Mouse (Mus musculus) hindbrain, postnatal 0 days (tissue): Measurements from ENCODE around the gene Gal. TPM values are rescaled to one million over a fixed set of nuclear protein-coding genes. Genes with fewer than 3 reads are reported as not detected.

Source experiments
- ATAC-seq: fragments of 200-750 bp; cut with Nextera tagmentation; 2 replicates; pipeline ENCODE4 v1.8.0; 2017; ENCODE audit warnings: mild to moderate bottlenecking, moderate TSS enrichment, moderate library complexity
- DNase-seq: peaks from one replicate; pipeline ENCODE4 v3.0.0-alpha.2; 2015; ENCODE audit warnings: low spot score
- H3K27ac ChIP-seq: fragments of 300-500 bp; sonication (generic); 2 replicates; pipeline ENCODE4 v1.5.1; 2014; ENCODE audit warnings: mild to moderate bottlenecking
- H3K27me3 ChIP-seq: fragments of 300-500 bp; sonication (generic); 2 replicates; pipeline ENCODE4 v1.6.1; 2014; ENCODE audit warnings: low read length, mixed read lengths; ENCODE audit not compliant: insufficient read depth
- H3K36me3 ChIP-seq: fragments of 300-500 bp; sonication (generic); 2 replicates; pipeline ENCODE4 v1.6.1; 2014; ENCODE audit warnings: low read length, mixed read lengths; ENCODE audit not compliant: insufficient read depth
- H3K4me1 ChIP-seq: fragments of 300-500 bp; sonication (generic); 2 replicates; pipeline ENCODE4 v1.6.1; 2014; ENCODE audit warnings: antibody characterized with exemption, low read length, mixed read lengths; ENCODE audit not compliant: insufficient read depth
- H3K4me2 ChIP-seq: fragments of 300-500 bp; sonication (generic); 2 replicates; pipeline ENCODE4 v1.6.1; 2014; ENCODE audit warnings: low read depth, mild to moderate bottlenecking, low read length, moderate library complexity, mixed read lengths
- H3K4me3 ChIP-seq: fragments of 300-500 bp; sonication (generic); 2 replicates; pipeline ENCODE4 v1.5.1; 2014; ENCODE audit warnings: low read length
- H3K9ac ChIP-seq: fragments of 300-500 bp; sonication (generic); replicated peaks from 2 replicates; pipeline ENCODE4 v1.6.1; 2014; ENCODE audit warnings: mild to moderate bottlenecking, low read length, moderate library complexity, mixed read lengths
- H3K9me3 ChIP-seq: fragments of 300-500 bp; sonication (generic); 2 replicates; pipeline ENCODE4 v1.6.1; 2016; ENCODE audit warnings: low read length, mixed read lengths
- CTCF ChIP-seq: IDR thresholded peaks from 2 replicates; pipeline ENCODE4 v1.5.1; 2016; ENCODE audit warnings: antibody characterized with exemption, control low read depth, low read depth
- WGBS: fragments of 180-500 bp; shearing (Covaris S2); extraction: QIAGEN DNeasy Blood & Tissue Kit; methylation state at CpG from one replicate; pipeline ENCODE4 v1.1.7; 2014; 5-methylcytosine and 5-hydroxymethylcytosine counted together
- polyA plus RNA-seq: library from polyadenylated mRNA; unstranded; fragments of >200 nt; fragmentation: Nextera tagmentation; extraction: Ambion mirVana; gene quantifications from 2 replicates; pipeline ENCODE4 v1.2.1, GENCODE M21; 2015
- total RNA-seq: library from RNA; depleted of rRNA; stranded (reverse); fragments of >200 nt; gene quantifications from 2 replicates; pipeline ENCODE4 v1.2.3, GENCODE M21; 2014

The Gal gene
- total and polyA plus RNA-seq, 2 experiments from 2014 or later, result 3.7 to 29.4 TPM

DNA sequence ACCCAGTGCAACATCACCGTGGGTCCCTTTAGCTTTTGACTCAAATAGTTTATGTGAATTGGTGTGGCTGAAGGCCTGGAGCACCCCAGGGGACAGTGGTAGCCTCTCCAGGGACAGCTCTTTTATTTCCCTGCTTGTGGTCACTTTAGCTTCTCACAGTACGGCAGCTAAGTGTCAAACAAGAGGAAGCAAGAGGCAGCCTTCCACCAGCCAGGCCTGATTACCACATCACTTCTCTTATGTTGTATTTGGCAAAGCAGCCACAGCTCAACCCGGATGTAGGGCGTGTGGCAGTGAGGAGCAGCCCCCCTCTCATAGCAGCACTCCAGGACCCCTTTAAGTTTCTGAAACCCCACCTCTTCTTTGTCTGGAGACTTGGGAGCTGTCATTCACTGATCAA lies 8.6 kb upstream of the Gal start:
- 56% methylated on average over 4 of the region's 4 CpGs for WGBS
- Histone ChIP-seq H3K4me1 (no peaks in the 10 kb centered on the region), H3K27ac (no peak overlapping the region), H3K36me3 (no peaks in the 10 kb centered on the region), H3K27me3 (no peaks in the 10 kb centered on the region), H3K9ac (no peak overlapping the region), H3K4me3 (no peak overlapping the region), H3K4me2 (no peak overlapping the region), H3K9me3 (no peaks in the 10 kb centered on the region)
- no peak for TF ChIP-seq CTCF
- DNase-seq, result no peak
- ATAC-seq, result no peak

DNA sequence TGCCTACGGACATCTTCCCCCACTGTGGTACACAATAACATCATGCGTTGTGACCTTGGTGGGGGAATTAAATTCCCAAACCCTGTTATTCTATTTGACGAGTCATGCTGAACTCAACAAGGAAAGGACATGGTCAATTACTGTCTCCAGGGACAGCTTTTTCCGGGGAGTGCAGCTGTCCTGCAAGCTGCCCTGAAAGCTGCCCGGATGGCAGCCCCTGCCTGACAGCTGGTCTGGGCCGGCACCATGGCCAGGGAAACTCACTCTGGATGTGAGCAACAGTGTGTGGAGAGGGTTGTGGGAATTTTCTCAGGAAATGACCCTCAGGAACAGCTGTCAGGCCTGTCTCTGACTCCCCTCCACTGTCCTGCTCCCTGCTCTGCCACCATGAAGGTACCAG lies 8.1 kb upstream of the Gal start:
- no peaks in the 10 kb centered on the region for H3K36me3 ChIP-seq
- no peaks in the 10 kb centered on the region for H3K9me3 ChIP-seq
- ATAC-seq (no peak), DNase-seq (no peak)
- H3K4me2 ChIP-seq, result no peak overlapping the region
- WGBS, result 21% methylated on average over 6 of the region's 6 CpGs
- no peaks in the 10 kb centered on the region for H3K27me3 ChIP-seq
- TF ChIP-seq CTCF, result no peak
- H3K4me1 ChIP-seq, result no peaks in the 10 kb centered on the region
- no peak overlapping the region for H3K27ac ChIP-seq
- H3K4me3 ChIP-seq, result no peak overlapping the region
- H3K9ac ChIP-seq, result no peak overlapping the region

DNA sequence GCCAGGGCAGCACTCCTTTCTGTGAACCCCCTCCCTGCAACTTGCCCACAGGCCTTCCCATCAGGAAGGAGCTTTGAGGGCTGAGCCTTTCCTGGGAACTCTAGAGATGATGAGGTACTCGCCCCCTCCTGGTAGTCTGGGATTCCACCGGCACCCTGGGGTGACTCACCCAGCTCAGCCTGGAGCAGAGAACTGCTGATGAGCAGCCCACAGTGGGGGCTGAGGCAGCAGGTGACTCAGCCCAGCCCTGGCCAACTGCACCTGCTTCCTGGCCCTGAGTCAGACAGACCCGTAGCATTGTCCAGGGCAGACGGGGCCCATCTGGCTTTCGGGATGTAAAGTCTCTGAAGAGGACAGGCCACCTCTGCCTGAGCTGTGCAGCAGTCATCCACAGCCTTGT lies 4.9 kb upstream of the Gal start:
- no peak for TF ChIP-seq CTCF
- H3K4me1 ChIP-seq, result 0 out of 2 replicates have a peak, but pooled peaks cover 3% of the 10 kb centered on the region
- ATAC-seq (peak; percentile 54; the same call in 1 of the 2 replicates), DNase-seq (no peak)
- no peak overlapping the region for H3K27ac ChIP-seq
- H3K4me2 ChIP-seq, result no peak overlapping the region
- no peaks in the 10 kb centered on the region for H3K9me3 ChIP-seq
- H3K4me3 ChIP-seq, result no peak overlapping the region
- no peaks in the 10 kb centered on the region for H3K27me3 ChIP-seq
- WGBS, result 44% methylated on average over 5 of the region's 5 CpGs
- no peak overlapping the region for H3K9ac ChIP-seq
- H3K36me3 ChIP-seq, result no peaks in the 10 kb centered on the region

DNA sequence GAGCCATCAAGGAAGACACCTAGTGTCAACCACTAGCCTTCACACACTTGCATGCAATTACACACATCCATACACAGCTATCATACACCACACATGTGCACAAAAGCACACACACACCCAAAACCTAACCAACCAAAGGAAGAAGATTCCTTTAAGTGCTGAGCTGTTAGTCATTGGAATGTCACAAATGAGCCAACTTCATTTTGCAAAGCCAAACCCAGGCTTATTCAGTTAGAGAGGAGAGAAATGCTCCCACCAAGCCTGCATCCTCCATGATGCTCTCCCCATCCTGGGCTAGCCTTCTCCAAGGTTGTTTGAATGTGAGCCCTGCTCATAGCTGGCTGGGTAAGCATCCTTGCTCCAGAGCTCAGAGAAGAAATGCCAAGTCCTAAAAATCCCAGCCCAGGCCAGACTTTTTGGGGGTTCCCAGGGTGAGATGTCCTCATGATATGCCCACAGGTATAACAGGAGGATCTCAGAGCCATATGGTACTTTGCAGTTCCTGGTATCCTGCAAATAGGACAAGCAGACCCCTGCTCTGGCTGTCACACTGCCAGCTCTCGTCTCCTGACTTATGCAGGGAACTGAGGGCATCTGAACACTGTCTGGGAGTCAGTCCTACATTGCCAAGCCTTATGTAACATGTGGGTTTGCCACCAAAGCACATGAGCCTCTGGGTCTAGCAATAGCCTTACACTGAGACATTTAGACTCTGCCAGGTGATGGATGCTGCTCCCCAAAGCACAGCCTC lies 8.6 kb downstream of the Gal start:
- DNase-seq (no peak), ATAC-seq (no peak)
- Histone ChIP-seq H3K4me1 (no peaks in the 10 kb centered on the region), H3K9me3 (no peaks in the 10 kb centered on the region), H3K4me3 (no peak overlapping the region), H3K27me3 (no peaks in the 10 kb centered on the region), H3K27ac (no peak overlapping the region), H3K4me2 (no peak overlapping the region), H3K36me3 (no peaks in the 10 kb centered on the region), H3K9ac (no peak overlapping the region)
- no peak for TF ChIP-seq CTCF
- WGBS, result 54% methylated on average over 1 of the region's 1 CpGs

DNA sequence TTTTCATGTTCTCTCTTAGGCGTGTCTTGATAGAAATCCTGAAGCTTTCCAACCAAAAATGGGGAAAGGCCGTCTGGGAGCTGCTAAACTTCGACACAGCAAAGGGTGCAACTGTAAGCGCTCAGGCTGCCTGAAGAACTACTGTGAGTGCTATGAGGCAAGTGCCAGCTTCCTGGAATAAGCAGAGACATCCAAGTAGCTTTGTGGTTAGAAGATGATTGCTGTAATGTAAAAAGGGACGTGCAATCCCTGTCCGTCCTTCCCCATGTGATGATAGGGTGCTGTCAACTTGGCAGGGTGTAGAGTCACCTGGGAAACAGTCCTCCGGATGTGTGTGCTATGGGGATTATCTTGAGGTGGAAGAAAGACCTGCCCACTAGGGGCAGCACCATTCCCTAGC lies 10.3 kb downstream of the Gal start:
- no peaks in the 10 kb centered on the region for H3K9me3 ChIP-seq
- no peak for ATAC-seq
- H3K4me1 ChIP-seq, result no peaks in the 10 kb centered on the region
- no peak overlapping the region for H3K4me2 ChIP-seq
- H3K9ac ChIP-seq, result no peak overlapping the region
- TF ChIP-seq CTCF, result 0 out of 2 replicates have a peak, but pooled peaks have one; percentile 12
- DNase-seq, result no peak
- no peak overlapping the region for H3K4me3 ChIP-seq
- H3K27ac ChIP-seq, result no peak overlapping the region
- no peaks in the 10 kb centered on the region for H3K36me3 ChIP-seq
- WGBS, result 84% methylated on average over 7 of the region's 7 CpGs
- no peaks in the 10 kb centered on the region for H3K27me3 ChIP-seq

DNA sequence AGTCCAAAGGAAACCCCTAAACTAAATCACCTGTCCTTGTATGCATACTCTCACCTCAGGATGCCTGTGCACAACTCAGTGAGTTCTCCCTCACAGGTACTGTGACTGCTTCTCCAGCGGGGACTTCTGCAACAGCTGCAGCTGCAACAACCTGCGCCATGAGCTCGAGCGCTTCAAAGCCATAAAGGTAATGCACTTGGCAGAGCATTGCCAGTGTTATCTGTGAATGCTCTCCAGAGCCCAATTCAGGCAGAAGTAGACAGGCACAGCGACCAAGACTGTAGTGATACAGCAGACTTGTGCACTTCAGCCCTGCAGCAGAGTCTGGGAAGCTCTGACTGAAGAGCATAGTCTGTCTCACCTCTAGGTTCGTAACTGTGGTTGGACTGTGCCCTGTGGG lies 12.0 kb downstream of the Gal start:
- H3K9ac ChIP-seq, result no peak overlapping the region
- no peak overlapping the region for H3K27ac ChIP-seq
- H3K36me3 ChIP-seq, result no peaks in the 10 kb centered on the region
- no peak overlapping the region for H3K4me3 ChIP-seq
- ATAC-seq (no peak), DNase-seq (peak; percentile 24)
- 61% methylated on average over 6 of the region's 6 CpGs for WGBS
- no peaks in the 10 kb centered on the region for H3K27me3 ChIP-seq
- no peaks in the 10 kb centered on the region for H3K4me1 ChIP-seq
- TF ChIP-seq CTCF, result no peak
- H3K9me3 ChIP-seq, result no peaks in the 10 kb centered on the region
- no peak overlapping the region for H3K4me2 ChIP-seq

DNA sequence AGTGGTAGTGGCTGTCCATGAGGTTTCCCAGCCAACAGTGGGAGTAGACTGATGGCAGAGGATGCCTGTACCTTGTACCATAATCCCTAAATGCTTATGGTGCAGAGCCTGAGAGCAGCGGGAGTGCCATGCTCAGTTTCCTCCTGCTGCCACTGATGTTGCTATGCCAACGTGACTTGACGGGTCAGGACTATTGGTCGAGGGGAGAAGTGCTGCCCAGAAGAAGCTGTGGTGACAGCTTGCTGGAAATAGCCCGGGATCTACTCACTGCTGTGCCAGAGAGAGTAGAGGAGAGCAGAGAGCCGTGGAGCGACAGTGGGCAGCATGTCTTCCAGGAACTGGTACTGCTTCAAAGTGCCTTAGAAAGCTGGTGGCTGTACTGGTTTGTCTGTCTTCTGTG lies 12.4 kb downstream of the Gal start:
- H3K27ac ChIP-seq, result no peak overlapping the region
- H3K9ac ChIP-seq, result no peak overlapping the region
- H3K4me1 ChIP-seq, result no peaks in the 10 kb centered on the region
- WGBS, result 41% methylated on average over 7 of the region's 7 CpGs
- 0 out of 2 replicates have a peak, but pooled peaks have one; percentile 5 for TF ChIP-seq CTCF
- peak; percentile 80 for ATAC-seq
- H3K9me3 ChIP-seq, result no peaks in the 10 kb centered on the region
- H3K4me2 ChIP-seq, result no peak overlapping the region
- no peaks in the 10 kb centered on the region for H3K27me3 ChIP-seq
- no peaks in the 10 kb centered on the region for H3K36me3 ChIP-seq
- DNase-seq, result peak; percentile 53
- H3K4me3 ChIP-seq, result no peak overlapping the region
